Mouse (Mus musculus): ENCODE measurements around the gene Myl12a.

- TF ChIP-seq USF1 (IDR thresholded peaks at IDR 0.05; ENCODE audit: low read depth) (peak; percentile 91), CTCF (IDR thresholded peaks at IDR 0.05; ENCODE audit: control insufficient read depth, insufficient read depth, insufficient read length) (peak; percentile 14), MYOD1 (IDR thresholded peaks at IDR 0.05; ENCODE audit: control insufficient read depth, insufficient read length, low read depth) (no peak), FOSL1 (IDR thresholded peaks at IDR 0.05; ENCODE audit: insufficient read depth, low read length, poor library complexity, severe bottlenecking) (no peak), MYOG (IDR thresholded peaks at IDR 0.05; ENCODE audit: control insufficient read depth, extremely low read depth, insufficient read length) (no peak), MAX (IDR thresholded peaks at IDR 0.05) (peak; percentile 69)
These were observed 466 bp downstream of the Myl12a start, which contains the start of gene Myom1 for GRCm38 (mm10) chr17:71002081-71002743.
